In genomic region chr10:3508746-3509145, GRCm38 (mm10) we compare ENCODE assay signal across 20 mouse cellular contexts. TPM values are rescaled to one million over a fixed set of nuclear protein-coding genes. Genes with fewer than 3 reads are reported as not detected.
"Had no signal": no experiment of that assay in that cellular context is flagged by ENCODE, and none has a peak within 500 bp of the region (broad histone marks: within the 10 kb centered on the region; RNA-seq: fewer than 3 reads in every experiment).

No protein-coding gene starts in this region.

- H3K4me3 ChIP-seq: midbrain, embryonic 10.5 days; midbrain, embryonic 13.5 days; myocyte; neural tube, embryonic 13.5 days; neural tube, embryonic 15.5 days had no signal

- H3K27ac ChIP-seq: midbrain, embryonic 10.5 days had no signal

- H3K4me1 ChIP-seq: midbrain, embryonic 10.5 days had no signal

- H3K36me3 ChIP-seq: midbrain, embryonic 10.5 days; midbrain, embryonic 13.5 days; neural tube, embryonic 13.5 days; neural tube, embryonic 15.5 days had no signal

- H3K4me2 ChIP-seq: lung, embryonic 14.5 days; midbrain, embryonic 13.5 days; neural tube, embryonic 13.5 days; neural tube, embryonic 15.5 days had no signal

- H3K9me3 ChIP-seq: midbrain, embryonic 10.5 days; midbrain, embryonic 13.5 days; neural tube, embryonic 13.5 days; neural tube, embryonic 15.5 days had no signal

- DNase-seq: lung, adult 18-20 months; lung, embryonic 14.5 days; lung, postnatal 10 days; lung, postnatal 4 days; retina, postnatal 1 day; right cerebral cortex, adult 18-20 months; right cerebral cortex, postnatal 25 days; right cerebral cortex, postnatal 4 days; spleen, adult 18-20 months; thymus, adult 18-20 months; thymus, postnatal 14 days; thymus, postnatal 36 days had no signal

- H3K9ac ChIP-seq: lung, embryonic 14.5 days; midbrain, embryonic 13.5 days; neural tube, embryonic 13.5 days; neural tube, embryonic 15.5 days had no signal

- H3K27me3 ChIP-seq: midbrain, embryonic 13.5 days; neural tube, embryonic 13.5 days; neural tube, embryonic 15.5 days had no signal

RNA-seq across cellular contexts. Expression of gene Iyd, which starts 31.3 kb away (rescaled TPM):
- total RNA-seq: megakaryocyte, adult 5-6 weeks; megakaryocyte-erythroid progenitor cell, adult 5-6 weeks had no signal
- polyA plus RNA-seq: midbrain, embryonic 10.5 days; myocyte; neural tube, embryonic 11.5 days had no signal
